Mouse (Mus musculus) cerebellum, adult (tissue): Measurements from ENCODE around the gene Pde4d.

Source experiments
- ATAC-seq: cut with Nextera tagmentation; 2 replicates; pipeline ENCODE4 v1.9.2; 2017; ENCODE audit warnings: mild to moderate bottlenecking, moderate library complexity, mixed read lengths; ENCODE audit not compliant: insufficient number of reproducible peaks, low FRiP score, low TSS enrichment

Gene Pde4d

GRCm38 (mm10) chr13:108449116-108450097 is at the start of gene Pde4d:
TSS of gene Pde4d (plus strand) at chr13:108449948.
- ATAC-seq, result no peak

DNA sequence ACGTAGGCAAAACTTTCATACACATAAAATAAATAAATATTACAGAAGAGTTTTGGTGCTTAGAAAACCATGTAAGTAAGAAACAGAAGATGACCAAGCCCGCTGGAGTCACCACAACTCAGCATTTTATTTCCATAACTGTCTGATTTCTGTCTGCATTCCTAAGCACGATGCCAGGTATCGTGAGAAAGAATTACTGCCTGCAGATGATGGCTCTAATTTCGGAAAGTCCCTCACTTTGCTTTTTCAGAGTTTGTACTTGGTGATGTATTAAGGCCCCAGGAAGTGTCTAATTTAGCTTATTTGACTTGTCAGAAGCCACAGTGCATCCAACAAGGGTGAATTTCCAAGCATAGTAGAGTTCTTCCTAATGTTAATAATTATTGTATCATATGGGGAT is 46.6 kb upstream of the Pde4d start:
- no peak for ATAC-seq

GRCm38 (mm10) chr13:108404372-108404771 is 45.4 kb upstream of the Pde4d start:
- ATAC-seq, result no peak

- ATAC-seq, result no peak
These were observed 34.3 kb upstream of the Pde4d start for GRCm38 (mm10) chr13:108415464-108415863.

DNA sequence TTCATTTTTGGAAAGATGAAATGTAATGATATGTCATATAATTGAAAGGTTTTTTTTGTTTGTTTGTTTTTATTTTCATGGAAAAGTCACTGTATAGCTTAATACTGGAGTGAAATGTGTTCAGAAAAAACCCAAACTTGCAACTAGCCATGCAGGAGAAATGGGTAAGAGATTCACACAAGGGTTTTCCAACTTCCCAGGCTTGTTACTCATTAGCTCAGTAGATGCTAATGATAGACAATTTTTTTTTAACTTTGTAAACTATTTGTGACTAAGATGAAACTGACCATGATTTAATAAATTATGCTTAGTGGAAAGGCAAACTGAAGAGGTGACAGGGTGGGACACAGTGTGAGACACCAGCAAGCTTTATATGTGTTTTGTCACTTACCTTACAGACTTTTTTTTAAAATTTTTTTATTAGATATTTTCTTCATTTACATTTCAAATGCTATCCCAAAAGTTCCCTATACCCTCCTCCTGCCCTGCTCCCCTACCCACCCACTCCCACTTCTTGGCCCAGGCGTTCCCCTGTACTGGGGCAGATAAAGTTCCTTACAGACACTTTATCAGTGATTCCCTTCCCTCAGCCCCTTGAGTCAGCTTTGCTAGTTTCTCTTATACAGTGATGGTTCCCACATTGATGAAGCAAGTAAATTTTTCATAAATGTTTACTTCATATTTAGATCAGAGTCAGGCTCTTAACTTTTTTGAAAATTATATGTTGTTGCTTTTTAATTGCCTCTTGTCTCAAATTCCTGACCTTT is 30.8 kb upstream of the Pde4d start:
- no peak for ATAC-seq

- no peak for ATAC-seq
These were observed 23.4 kb upstream of the Pde4d start for GRCm38 (mm10) chr13:108426322-108426721.

DNA sequence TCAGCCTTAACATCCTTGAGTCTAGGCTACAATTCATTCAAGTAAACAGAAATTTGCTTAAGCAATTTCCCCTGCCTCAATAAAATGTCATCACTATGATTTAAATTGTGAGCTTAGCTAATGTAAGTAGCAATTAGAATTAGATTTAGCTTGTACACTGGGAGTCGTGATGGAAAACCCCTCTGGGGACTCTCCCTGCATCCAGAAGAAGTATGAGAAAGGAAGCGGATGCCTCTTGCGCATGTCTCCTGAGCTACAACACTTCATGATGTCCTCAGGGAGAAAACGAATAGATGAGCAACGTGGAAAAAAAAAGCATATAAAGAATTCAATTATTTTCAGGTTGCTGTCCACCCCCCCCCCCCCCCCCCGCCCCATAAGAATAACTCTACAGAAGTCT is 20.9 kb upstream of the Pde4d start:
- no peak for ATAC-seq

DNA sequence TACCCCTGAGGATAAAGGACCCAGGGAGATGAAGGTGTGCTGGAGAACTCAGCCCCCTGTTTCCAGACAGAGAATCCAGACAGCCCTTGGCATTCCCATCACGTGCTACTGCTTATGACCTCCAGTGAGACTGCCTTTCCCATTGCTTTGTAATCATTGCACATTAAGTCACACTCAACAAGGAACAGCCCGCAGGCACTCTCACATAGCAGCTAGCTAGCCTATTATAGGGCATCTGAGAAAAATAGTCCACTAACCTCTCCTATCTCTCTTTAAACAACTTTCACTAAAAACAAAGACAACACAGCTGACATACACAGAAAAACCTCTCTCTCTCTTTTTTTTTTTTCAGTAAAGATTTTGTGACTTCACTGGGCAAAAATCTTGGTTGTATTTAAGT is 20.1 kb upstream of the Pde4d start:
- no peak for ATAC-seq

- ATAC-seq, result no peak
These were observed 18.0 kb upstream of the Pde4d start for GRCm38 (mm10) chr13:108431776-108432175.

DNA sequence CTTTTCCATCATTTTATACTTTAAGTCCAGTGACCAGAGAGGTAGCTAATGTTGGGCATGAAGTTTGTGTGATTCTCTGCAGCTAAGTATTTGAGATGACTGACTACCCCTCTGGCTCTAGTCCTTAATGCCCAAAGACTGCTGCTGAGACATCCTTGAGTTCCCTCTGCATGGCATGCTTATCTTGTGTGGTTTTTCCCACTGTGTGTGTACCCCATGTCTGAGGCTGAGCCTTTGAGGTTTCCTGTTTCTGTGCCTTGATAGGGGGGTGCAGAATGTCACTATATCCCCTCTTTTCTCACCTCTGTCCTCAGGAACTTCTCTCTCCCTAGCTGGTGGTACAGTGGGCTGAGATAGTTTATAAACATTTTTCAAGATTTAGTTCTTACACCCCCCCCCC is 14.1 kb upstream of the Pde4d start:
- no peak for ATAC-seq

GRCm38 (mm10) chr13:108437424-108437823 is 12.3 kb upstream of the Pde4d start:
- no peak for ATAC-seq

DNA sequence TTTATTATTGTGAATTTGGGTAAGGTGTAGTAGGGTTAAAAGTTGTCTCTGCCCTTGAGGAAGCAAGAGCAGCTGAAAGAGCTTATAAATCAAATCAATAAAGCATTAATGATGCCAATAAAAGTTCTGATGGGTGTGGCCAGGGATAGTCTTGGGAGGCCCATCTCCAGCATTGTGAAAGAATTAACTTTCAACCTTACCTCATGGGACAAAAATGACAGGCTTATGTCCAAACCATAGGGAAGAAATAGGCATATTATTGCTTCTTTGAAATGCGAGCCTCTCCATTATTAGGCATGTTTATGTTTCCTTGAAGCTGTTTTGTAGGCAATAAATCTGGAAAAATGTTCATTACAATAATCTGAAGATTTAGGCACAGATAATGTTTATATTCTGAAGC is 10.7 kb upstream of the Pde4d start:
- ATAC-seq, result no peak

DNA sequence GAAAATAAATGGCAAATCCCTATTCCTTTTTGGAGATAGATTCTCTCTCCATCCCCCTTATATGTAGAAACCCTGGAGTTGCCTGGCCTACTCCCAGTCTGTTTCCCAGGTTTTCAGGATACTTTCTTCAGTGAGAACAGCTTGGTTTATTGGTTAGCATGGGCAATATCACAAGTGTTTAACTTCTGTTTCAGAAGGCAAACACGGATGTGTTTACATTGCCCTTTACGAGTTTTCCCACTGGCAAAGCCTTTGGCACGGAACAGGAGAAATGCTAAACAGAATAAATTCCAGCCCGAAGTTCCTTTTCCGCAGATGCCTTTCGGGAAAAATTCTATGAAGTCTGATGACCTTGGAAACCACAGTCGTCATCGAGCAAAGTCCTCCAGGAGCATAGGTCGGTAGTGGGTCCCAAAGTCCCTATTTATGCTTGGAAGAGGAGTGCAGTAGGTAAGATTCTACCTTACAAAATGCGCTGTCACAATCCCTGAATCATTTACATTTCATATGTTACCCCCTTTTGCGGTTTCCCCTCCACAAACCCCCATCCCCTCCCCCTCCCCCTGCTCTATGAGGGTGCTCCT is 1.3 kb upstream of the Pde4d start:
- ATAC-seq, result no peak

DNA sequence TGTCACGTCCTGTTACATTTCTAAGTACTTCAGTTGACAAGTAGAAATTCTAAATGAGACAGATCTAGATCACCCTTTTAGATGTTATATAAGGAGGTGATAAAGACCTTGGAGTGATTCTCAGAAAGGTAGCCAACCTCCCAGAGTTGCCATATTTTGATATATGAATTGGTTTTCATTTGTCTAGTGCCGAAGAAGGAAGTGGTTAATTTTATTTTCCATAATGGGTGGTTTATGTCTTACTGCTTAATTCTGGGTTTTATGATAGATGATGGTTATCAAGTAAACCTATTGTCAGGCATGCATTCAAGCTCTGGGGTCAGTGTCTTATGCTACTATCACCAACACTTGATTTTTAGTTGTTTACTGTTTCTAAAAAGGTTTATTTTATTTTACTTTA is 1.4 kb downstream of the Pde4d start:
- ATAC-seq, result no peak

DNA sequence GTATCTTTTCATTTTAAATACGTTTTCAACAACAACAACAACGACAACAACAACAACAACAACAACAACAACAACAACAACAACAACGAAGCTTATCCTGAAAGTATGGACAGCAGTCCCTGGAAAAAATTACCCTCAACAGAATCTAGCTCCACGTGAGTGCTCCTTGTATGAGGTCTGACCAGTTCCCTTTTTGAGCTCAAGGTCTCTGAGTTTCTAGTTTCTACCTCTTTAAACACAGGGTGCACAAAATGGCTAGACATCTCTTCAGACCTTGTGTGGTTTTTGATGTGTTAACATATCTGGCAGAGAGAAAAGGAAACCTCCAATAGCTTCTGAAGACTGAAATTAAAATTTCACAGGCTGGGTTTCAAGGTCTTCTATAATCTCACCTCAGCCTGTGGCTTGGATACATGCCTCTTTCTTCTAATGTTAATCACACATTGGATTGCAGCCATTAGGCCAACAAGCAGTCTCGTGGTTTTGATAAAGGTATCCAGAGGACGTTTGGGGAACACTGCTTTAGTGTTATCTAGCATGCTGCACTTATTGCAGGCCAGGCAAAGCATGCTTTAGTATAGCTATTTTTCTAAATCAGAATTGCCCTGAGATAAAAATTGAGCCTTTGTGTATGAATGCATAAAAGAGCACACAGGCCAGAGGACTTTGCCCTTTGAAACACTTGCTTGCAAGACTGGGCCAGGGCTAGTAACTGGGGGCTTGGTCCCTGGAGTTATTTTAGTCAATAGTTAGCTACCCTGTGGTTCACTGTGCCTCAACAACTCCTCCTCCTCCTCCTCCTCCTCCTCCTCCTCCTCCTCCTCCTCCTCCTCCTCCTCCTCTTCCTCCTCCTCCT is 3.5 kb downstream of the Pde4d start:
- no peak for ATAC-seq

DNA sequence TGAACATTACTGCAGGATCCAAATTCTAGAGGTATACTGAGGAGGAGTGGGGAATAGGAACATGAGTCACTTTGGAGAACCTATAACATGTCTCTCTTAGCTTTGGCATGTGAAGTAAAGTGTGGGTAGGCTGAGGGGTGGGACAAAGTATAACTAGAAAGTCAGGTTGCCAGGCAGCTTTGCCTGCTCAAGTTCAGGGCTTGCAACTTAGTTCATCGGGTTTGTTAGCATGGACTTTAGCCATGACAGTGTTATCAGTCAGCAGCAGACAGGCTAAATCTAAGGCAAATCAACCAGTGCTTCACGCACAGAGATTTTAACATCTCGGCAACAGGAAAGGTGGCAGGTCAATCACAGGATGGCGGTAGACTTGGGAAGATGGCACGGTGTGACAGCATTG is 12.8 kb downstream of the Pde4d start:
- no peak for ATAC-seq

GRCm38 (mm10) chr13:108465755-108466154 is 16.0 kb downstream of the Pde4d start:
- no peak for ATAC-seq

- no peak for ATAC-seq
These were observed 17.3 kb downstream of the Pde4d start for GRCm38 (mm10) chr13:108467046-108467445.

DNA sequence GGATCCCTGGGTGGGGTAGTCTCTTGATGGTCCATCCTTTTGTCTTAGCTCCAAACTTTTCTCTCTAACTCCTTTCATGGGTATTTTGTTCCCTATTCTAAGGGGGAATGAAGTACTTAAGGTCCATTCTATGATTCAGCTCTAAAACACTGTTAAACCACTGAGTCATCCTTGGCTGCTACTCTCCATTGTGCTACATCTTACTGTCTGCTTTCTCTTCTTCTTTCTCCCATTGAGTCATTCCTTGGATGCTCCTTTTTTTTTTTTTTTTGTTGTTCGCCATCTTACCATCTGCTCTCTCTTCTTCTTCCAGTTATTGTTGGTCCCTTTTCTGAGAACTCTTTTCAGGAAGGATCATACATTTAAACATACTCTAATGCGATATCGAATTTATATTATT is 30.7 kb downstream of the Pde4d start:
- no peak for ATAC-seq

- no peak for ATAC-seq
These were observed 35.3 kb downstream of the Pde4d start for GRCm38 (mm10) chr13:108485036-108485435.
